Mouse (Mus musculus): ENCODE results near the gene Spin2-ps6. TPM values are rescaled to one million over a fixed set of nuclear protein-coding genes. Genes with fewer than 3 reads are reported as not detected.
"Not testable (repeated sequence)": the region's sequence is repeated elsewhere in the genome, so short reads cannot be mapped to it uniquely, and the experiment has no call there.

The Spin2-ps6 gene
- total RNA-seq (2014; rRNA removed) (not detected in 2 replicates), polyA plus RNA-seq (2015; fragmentation: Nextera tagmentation; extraction: Ambion mirVana) (not detected in 2 replicates)

- ATAC-seq (ENCODE audit: low FRiP score); H3K27me3 ChIP-seq (ENCODE audit: insufficient read depth, low read length); H3K9ac ChIP-seq (replicated peaks; ENCODE audit: low read length, poor library complexity, severe bottlenecking); H3K4me2 ChIP-seq (ENCODE audit: low read depth, low read length, poor library complexity, severe bottlenecking); H3K4me3 ChIP-seq (ENCODE audit: low read depth, low read length); H3K36me3 ChIP-seq (ENCODE audit: insufficient read depth, low read length); H3K27ac ChIP-seq (ENCODE audit: low read depth, low read length); H3K9me3 ChIP-seq (ENCODE audit: low read length); H3K4me1 ChIP-seq (ENCODE audit: insufficient read depth, low read length); DNase-seq (ENCODE audit: low spot score): not testable (repeated sequence)
- 89% methylated on average over 1 of the region's 3 CpGs for WGBS
These were observed at the start of gene Spin2-ps6 for GRCm38 (mm10) chrX:33234569-33234968. Gene Spin2-ps6 (plus strand): TSS chrX:33234869.

Other genes starting within 250 kb of the Spin2-ps6 start
- gene Btbd35f12, start 78.5 kb downstream of the Spin2-ps6 start, total RNA-seq (2014; rRNA removed): not detected in 2 replicates
- gene Btbd35f12, start 78.5 kb downstream of the Spin2-ps6 start, polyA plus RNA-seq (2015; fragmentation: Nextera tagmentation; extraction: Ambion mirVana): not detected in 2 replicates